Mouse (Mus musculus): ENCODE measurements around the gene Inafm2.

Inafm2 gene

GRCm38 (mm10) chr2:118745232-118745884 is at the start of gene Inafm2:
Inafm2 (plus strand) TSS chr2:118745758.
- peak; percentile 84 for DNase-seq (ENCODE audit: low spot score in 2 of 2)

DNA sequence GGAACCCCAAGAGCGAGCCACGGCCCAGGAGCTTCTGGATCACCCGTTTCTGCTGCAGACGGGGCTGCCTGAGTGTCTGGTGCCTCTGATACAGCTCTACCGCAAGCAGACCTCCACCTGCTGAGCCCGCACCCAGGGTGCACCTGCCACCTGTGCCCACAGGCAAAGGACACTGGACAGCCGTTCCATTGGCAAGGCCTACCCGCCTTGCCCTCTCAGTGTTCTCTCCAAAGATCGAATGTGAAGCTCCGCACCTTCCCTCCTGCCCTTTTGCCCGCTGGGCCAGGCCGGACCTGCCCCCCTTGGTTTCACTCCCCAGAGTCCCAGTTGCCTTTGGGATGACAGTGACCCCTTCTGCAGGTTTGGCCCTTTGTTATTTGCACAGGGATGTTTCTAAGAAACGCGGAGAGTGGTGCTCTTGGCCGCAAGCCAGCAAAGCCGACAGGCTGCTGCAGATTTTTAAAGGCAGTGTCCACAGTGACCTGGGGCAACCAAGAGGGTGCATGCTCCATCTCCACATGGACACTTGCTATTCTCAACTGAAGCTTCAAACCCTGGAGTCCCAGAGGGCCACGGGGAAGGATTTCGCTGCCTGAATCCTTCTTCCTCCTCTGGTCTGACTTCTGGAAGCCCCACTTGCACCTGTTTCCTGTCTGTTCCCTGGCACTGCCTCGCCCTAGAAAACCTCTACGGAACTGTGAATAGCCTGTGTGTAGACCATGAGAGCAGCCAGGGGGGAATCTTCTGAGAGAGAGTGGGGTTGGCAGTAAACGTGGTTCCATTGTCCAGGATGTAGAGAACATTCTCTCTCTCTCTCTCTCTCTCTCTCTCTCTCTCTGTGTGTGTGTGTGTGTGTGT is 48.9 kb upstream of the Inafm2 start:
- no peak for DNase-seq (ENCODE audit: low spot score in 2 of 2)

DNA sequence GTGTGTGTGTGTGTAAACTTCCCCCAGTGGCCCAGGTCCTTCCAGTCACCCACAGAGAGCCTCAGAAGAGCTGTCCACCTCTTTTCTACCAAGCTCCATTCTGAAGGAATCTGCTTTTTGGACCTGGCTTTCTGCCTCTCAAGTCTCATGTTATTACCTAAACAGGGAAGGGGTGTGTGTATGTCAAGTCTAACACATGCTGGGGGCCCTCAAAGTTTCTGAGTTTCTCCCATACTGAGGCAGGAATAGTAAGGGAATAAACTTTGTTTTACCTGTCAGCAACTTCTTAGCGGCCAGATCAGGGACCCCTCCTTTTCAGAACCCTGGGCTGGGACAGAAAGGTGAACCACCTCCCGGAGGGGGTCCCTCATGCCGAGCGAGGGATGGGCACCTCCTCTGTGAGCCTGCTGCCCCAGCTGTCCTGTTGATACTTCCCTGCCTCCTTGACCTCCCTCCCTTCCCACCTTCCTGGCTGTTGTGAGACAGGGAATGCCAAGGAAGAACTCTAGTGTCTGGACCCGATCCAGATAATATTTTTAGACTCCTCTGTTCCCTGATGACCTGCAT is 48.2 kb upstream of the Inafm2 start:
- no peak for DNase-seq (ENCODE audit: low spot score in 2 of 2)

- no peak for DNase-seq (ENCODE audit: low spot score in 2 of 2)
Observed at GRCm38 (mm10) chr2:118697955-118698354, 47.6 kb upstream of the Inafm2 start.

DNA sequence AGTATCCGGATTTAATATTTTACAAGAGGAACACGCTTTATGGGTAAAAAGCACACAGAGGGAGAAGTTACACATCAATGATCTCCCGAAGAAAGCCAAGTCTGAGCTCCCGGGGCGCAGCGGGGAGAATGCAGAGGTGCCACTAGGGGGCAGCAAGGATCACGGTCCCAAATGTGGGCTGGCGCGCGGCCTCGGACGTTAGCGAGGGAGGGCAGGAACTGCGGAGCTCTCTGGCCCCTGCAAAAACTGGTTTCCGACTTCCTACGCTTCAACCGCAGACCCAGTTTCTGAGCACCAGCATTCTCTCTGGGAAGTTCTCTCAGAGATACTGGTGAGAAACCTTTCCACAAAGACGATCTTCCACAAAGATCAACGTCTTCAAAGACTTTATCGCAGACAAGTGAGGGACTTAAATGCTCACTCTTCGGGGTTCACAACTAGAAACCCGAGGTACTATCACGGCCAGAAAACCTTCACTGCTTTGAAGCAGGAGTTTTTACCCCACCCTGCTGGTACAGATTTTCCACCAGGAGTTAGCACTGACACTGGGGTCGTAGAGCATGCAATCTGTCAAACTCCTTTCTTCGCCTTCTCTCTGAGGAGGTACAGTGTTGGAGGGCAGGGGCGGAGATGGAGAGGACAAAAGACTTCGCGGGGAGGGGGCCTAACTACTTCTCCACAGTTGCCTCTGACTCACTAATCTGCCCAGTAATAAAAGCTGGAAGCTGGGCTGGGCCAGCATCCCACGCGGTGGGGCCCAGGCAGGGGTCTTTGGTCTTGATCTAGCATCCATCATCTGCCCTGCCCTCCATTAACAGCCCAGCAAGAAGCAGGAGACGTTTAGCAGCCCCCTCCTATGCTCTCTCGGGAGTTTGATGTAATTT is 45.1 kb upstream of the Inafm2 start:
- DNase-seq (ENCODE audit: low spot score in 2 of 2), result peak in 1 of 2 experiments; percentile 70

- DNase-seq (ENCODE audit: low spot score in 2 of 2), result no peak
Observed at GRCm38 (mm10) chr2:118701161-118701560, 44.4 kb upstream of the Inafm2 start.

- no peak for DNase-seq (ENCODE audit: low spot score in 2 of 2)
Observed at GRCm38 (mm10) chr2:118701971-118702882, 43.3 kb upstream of the Inafm2 start.

- DNase-seq (ENCODE audit: low spot score in 2 of 2), result no peak
Observed at GRCm38 (mm10) chr2:118702883-118703761, 42.4 kb upstream of the Inafm2 start.

GRCm38 (mm10) chr2:118703913-118704730 is 41.4 kb upstream of the Inafm2 start, which contains the start of gene Ankrd63:
Ankrd63 (minus strand) TSS chr2:118703963.
- peak in 1 of 2 experiments; percentile 50 for DNase-seq (ENCODE audit: low spot score in 2 of 2)

DNA sequence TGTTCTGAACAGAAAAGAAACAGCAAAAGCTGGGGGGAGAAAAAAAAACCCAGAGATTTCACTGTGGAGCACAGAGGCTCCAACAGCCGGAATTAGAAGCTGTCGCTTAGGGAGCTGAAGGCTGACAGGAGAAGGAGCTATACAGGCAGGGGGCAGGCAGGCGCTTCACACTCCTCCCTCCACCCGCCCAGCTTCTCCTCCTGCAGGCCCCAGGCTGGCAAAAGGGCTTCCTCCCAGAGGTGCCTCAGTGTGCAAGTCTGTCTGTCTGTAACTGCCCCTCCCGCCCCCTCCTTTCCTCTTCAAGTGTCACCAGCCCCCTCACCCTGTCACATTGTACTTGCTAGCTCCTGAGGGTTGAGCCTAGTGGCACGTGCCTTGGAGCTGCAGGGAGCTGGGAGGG is 39.1 kb upstream of the Inafm2 start:
- peak in 1 of 2 experiments; percentile 46 for DNase-seq (ENCODE audit: low spot score in 2 of 2)

DNA sequence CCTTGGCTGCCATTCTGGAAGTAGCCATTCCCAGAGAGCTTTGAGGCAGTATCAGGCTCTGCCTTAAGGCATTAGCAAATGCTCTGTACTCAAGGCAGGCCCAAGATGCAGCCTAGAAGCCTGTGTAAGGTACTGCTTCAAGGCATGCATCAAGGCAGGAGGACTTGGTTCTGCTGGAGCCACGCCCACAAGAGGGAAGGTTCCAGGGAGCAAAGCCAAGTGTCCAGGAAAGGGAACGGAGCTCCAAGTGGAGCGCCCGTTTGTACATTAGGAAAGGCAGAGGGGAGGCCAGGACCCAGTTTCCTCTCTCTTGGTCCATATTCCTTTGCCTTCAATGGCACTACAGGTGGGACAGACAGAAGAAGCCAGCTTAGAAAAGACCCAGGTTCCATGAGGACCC is 37.1 kb upstream of the Inafm2 start:
- no peak for DNase-seq (ENCODE audit: low spot score in 2 of 2)

GRCm38 (mm10) chr2:118709655-118710221 is 35.8 kb upstream of the Inafm2 start:
- no peak for DNase-seq (ENCODE audit: low spot score in 2 of 2)

DNA sequence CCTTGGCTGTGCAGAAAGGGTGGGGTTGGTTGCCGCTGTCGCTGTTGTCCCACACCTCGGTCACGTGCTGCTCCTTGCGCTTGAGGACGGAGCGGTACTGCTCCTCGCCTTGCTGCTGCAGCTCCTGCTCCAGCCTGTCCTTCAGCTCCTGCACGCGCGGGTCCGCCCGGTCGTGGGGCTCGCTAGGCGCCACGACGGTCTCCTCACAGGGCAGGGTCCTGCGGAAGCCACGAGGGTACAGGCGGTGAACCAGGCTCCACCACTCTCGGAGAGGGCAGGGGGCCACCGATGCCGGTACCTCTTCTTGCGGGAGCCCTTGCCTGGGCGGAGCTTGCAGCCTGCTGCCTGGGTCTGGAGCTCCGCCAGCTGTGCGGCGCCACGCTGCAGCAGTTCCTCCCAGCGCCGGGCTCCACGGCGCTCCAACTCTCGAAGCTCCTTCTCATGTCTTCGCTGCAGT is 34.5 kb upstream of the Inafm2 start:
- DNase-seq (ENCODE audit: low spot score in 2 of 2), result peak in 1 of 2 experiments; percentile 52

DNA sequence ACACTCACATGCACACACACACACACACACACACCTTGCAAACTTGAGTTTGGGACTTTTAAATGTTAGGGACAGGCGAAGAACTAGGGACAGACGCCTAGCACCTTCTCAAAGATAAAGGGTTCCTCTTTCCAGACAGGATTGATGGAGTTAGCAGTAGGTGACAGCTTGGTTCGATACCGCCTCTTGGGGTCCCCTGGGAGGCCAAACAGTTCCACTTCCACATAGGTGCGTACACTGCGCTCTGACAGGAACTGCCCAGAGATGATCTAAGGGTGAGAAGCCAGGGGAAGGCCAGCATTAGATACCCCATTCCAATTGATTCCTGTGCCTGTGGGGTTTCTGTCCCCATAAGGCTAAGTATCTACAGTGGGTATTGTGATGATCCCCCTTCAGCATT is 31.9 kb upstream of the Inafm2 start:
- DNase-seq (ENCODE audit: low spot score in 2 of 2), result no peak

DNA sequence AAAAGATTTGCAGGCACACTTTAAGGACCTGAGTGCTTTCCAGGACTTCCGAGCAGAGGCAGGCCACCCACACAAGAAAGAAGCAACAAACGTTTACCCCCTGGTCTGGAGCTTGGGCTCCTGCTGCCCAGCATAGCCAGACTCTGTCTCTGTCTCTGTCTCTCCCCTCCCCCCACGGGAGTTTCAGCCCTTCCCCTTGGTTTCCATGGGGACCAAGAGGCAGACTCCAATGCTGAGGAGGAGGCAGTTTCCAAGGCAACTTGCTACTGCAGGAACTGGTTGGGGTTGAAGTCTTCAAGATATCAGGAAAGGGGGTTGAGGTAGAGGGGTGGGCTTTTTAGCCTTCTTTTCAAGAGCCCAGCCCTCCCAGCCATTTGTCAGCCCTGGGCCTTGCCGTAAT is 31.3 kb upstream of the Inafm2 start:
- DNase-seq (ENCODE audit: low spot score in 2 of 2), result peak; percentile 65 to 66

DNA sequence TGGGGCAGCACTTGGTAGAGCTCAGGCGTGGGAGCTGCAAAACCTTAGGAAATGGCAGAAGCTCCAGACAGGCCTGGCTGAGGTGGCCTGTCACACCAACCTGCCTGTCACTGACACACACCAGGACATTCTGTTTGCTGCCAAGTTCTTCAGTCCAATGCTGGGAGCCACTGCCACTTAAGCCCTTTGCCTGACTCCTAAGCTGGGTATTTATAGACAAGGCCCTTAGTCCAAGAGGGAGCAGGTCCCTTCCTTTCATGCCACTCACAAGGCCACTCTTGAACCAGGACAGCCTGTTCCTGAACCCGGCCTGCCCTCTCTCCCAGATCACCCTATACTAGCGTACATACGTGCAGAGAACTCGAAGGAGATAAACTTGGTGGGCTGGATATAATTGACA is 28.9 kb upstream of the Inafm2 start:
- DNase-seq (ENCODE audit: low spot score in 2 of 2), result peak in 1 of 2 experiments; percentile 3

DNA sequence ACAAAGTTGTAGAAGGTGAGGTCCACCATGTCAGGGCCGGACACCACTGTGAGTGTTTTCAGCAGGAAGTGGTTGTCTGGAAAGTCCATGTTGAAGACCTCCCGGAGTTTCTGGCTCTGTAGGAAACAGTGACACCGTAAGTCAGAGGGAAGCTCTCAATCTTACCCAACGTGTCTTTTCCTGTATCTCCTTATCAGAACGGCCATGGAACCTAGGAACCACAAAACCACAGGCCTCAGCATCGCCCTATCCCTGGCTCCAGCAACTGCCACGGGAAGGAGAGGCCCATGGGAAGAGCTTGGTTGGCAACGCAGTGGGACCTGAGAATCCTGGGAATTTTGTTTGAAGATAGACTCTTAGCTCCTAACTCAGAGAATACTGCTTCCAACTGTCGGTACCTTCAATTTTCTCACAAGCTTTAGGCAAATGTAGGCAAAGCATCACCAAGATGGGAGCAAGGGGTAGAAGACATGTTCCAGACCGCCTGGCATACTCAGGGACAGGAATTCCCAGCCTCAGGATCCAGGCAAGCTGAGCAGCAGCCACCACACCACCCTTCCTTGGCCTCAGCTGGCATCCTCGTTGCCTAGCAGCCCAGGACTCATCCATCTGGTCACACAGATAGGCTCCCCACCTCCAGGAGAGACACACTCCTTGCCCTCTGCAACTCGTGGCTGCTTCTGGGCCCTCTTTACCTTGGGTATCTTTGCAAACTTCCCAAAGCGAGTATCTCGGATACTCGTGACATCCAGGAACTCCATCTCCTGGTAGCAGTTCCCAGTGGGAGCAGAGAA is 21.7 kb upstream of the Inafm2 start:
- peak in 1 of 2 experiments; percentile 2 for DNase-seq (ENCODE audit: low spot score in 2 of 2)
